Mouse (Mus musculus) neural tube, embryonic 14.5 days (tissue): ENCODE data around the gene Dlgap5. TPM values are rescaled to one million over a fixed set of nuclear protein-coding genes. Genes with fewer than 3 reads are reported as not detected.

ENCODE experiments used
- ATAC-seq: fragments of 200-750 bp; cut with Nextera tagmentation; 2 replicates; pipeline ENCODE4 v1.8.0; 2017; ENCODE audit warnings: low read depth, mild to moderate bottlenecking, moderate TSS enrichment, moderate library complexity
- H3K27ac ChIP-seq: fragments of 300-500 bp; sonication (generic); 2 replicates; pipeline ENCODE4 v1.5.1; 2014; ENCODE audit warnings: low read depth, mild to moderate bottlenecking, control low read depth, low read length, moderate library complexity, mixed read lengths
- H3K27me3 ChIP-seq: fragments of 300-500 bp; sonication (generic); 2 replicates; pipeline ENCODE4 v1.6.1; 2014; ENCODE audit warnings: low read length; ENCODE audit not compliant: control insufficient read depth, insufficient read depth
- H3K36me3 ChIP-seq: fragments of 300-500 bp; sonication (generic); 2 replicates; pipeline ENCODE4 v1.6.1; 2014; ENCODE audit warnings: low read length, mixed read lengths; ENCODE audit not compliant: control insufficient read depth, insufficient read depth
- H3K4me1 ChIP-seq: fragments of 300-500 bp; sonication (generic); 2 replicates; pipeline ENCODE4 v1.6.1; 2014; ENCODE audit warnings: low read length; ENCODE audit not compliant: control insufficient read depth, insufficient read depth
- H3K4me2 ChIP-seq: fragments of 300-500 bp; sonication (generic); 2 replicates; pipeline ENCODE4 v1.6.1; 2014; ENCODE audit warnings: mild to moderate bottlenecking, low read depth, low read length, control low read depth
- H3K4me3 ChIP-seq: fragments of 300-500 bp; sonication (generic); 2 replicates; pipeline ENCODE4 v1.5.1; 2014; ENCODE audit warnings: low read depth, low read length, control low read depth, mixed read lengths
- H3K9ac ChIP-seq: fragments of 300-500 bp; sonication (generic); replicated peaks from 2 replicates; pipeline ENCODE4 v1.6.1; 2014; ENCODE audit warnings: low read depth, mild to moderate bottlenecking, control low read depth, low read length, mixed read lengths
- H3K9me3 ChIP-seq: fragments of 300-500 bp; sonication (generic); 2 replicates; pipeline ENCODE4 v1.6.1; 2016; ENCODE audit warnings: low read length; ENCODE audit not compliant: control insufficient read depth
- WGBS: fragments of 180-500 bp; shearing (Covaris S2); extraction: QIAGEN DNeasy Blood & Tissue Kit; methylation state at CpG from one replicate; pipeline ENCODE4 v1.1.7; 2014; 5-methylcytosine and 5-hydroxymethylcytosine counted together
- polyA plus RNA-seq: library from polyadenylated mRNA; unstranded; fragments of >200 nt; fragmentation: Nextera tagmentation; extraction: Ambion mirVana; gene quantifications from 2 replicates; pipeline ENCODE4 v1.2.1, GENCODE M21; 2014

The Dlgap5 gene
- polyA plus RNA-seq, 1 experiment from 2014 or later, result 4.0 TPM

DNA sequence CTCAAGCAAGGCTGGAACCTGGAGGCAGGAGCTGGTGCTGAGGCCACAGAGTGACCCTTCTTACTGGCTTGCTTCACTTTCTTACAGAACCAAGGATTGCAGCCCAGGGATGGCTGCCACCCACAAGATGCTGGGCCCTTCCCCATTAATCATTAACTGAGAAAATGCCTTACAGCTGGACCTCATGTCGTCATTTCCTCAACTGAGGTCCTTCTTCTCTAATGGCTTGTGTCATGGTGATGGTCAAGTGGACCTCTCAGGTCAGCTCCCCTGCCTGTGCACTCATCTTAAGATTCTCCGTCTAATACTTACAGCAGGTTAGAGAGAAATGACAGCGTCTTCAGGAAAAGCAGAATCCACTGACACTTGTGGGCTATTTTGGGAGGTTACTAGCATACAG, 861 bp downstream of the Dlgap5 start:
- Histone ChIP-seq H3K9ac (no peak overlapping the region), H3K4me1 (peaks cover 4% of the 10 kb centered on the region; the same call in 1 of the 2 replicates), H3K27me3 (no peaks in the 10 kb centered on the region), H3K4me2 (peak overlapping the region; percentile 62), H3K27ac (no peak overlapping the region), H3K36me3 (no peaks in the 10 kb centered on the region), H3K9me3 (no peaks in the 10 kb centered on the region), H3K4me3 (peak overlapping the region; percentile 40)
- 33% methylated on average over 3 of the region's 3 CpGs for WGBS
- no peak for ATAC-seq

- Histone ChIP-seq H3K9ac (no peak overlapping the region), H3K4me1 (no peaks in the 10 kb centered on the region), H3K36me3 (no peaks in the 10 kb centered on the region), H3K9me3 (no peaks in the 10 kb centered on the region), H3K27ac (no peak overlapping the region), H3K27me3 (no peaks in the 10 kb centered on the region), H3K4me3 (no peak overlapping the region), H3K4me2 (no peak overlapping the region)
- no peak for ATAC-seq
- 90% methylated on average over 9 of the region's 9 CpGs for WGBS
Measured at GRCm38 (mm10) chr14:47406000-47406399, 12.2 kb downstream of the Dlgap5 start.

DNA sequence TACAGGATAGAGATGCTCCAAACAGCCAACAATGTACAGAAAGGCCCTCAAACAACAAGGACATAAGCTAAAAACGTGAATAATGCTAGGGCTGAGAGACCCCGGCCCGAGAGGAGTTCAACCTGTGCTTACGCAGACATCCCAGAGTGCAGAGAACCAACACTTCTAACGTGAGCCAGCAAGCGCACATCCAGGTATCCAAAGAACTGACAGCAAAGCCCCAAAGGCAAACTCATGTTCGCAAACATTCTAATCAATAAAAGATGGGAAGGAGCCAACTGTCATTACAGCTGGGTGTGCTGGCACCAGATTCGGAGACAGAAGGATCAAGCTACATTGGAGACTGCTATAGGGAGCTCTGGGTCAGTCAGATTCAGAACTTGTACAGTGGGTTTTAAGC, 15.5 kb downstream of the Dlgap5 start:
- WGBS, result 94% methylated on average over 8 of the region's 8 CpGs
- H3K9ac ChIP-seq, result no peak overlapping the region
- H3K27ac ChIP-seq, result no peak overlapping the region
- no peaks in the 10 kb centered on the region for H3K9me3 ChIP-seq
- H3K4me2 ChIP-seq, result no peak overlapping the region
- ATAC-seq, result no peak
- no peak overlapping the region for H3K4me3 ChIP-seq
- H3K36me3 ChIP-seq, result no peaks in the 10 kb centered on the region
- no peaks in the 10 kb centered on the region for H3K27me3 ChIP-seq
- no peaks in the 10 kb centered on the region for H3K4me1 ChIP-seq

GRCm38 (mm10) chr14:47396165-47396652, 22.0 kb downstream of the Dlgap5 start:
- H3K4me1 ChIP-seq, result no peaks in the 10 kb centered on the region
- H3K27me3 ChIP-seq, result no peaks in the 10 kb centered on the region
- 58% methylated on average over 5 of the region's 5 CpGs for WGBS
- no peak overlapping the region for H3K27ac ChIP-seq
- no peak overlapping the region for H3K9ac ChIP-seq
- H3K4me2 ChIP-seq, result no peak overlapping the region
- H3K4me3 ChIP-seq, result no peak overlapping the region
- H3K9me3 ChIP-seq, result no peaks in the 10 kb centered on the region
- ATAC-seq, result peak; percentile 85; the same call in 1 of the 2 replicates
- H3K36me3 ChIP-seq, result no peaks in the 10 kb centered on the region

GRCm38 (mm10) chr14:47395462-47396026, 22.7 kb downstream of the Dlgap5 start:
- no peak overlapping the region for H3K4me3 ChIP-seq
- H3K9ac ChIP-seq, result no peak overlapping the region
- no peaks in the 10 kb centered on the region for H3K36me3 ChIP-seq
- ATAC-seq, result peak; percentile 47; the same call in 1 of the 2 replicates
- H3K9me3 ChIP-seq, result no peaks in the 10 kb centered on the region
- H3K4me1 ChIP-seq, result no peaks in the 10 kb centered on the region
- no peak overlapping the region for H3K4me2 ChIP-seq
- WGBS, result 37% methylated on average over 15 of the region's 15 CpGs
- no peaks in the 10 kb centered on the region for H3K27me3 ChIP-seq
- H3K27ac ChIP-seq, result no peak overlapping the region

DNA sequence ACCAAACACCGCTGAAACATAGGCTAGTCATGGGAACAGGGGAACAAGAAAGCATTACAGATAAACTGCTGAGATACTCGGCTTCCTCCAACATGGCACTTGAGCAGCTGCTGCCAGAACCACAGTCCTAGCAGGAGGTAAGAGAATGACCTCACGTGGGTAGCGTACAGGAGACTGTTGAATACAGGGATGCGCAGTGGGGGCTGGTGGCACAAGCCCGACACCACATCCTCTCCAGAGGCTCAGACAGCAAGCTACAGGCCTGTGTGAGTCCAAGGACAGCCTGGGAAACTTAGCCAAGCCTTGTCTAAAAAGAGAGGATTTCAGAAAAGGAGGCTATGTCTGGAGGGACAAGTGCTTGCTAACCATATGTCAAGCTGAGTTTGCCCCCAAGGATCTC, 23.2 kb downstream of the Dlgap5 start:
- ATAC-seq, result no peak
- Histone ChIP-seq H3K27me3 (no peaks in the 10 kb centered on the region), H3K9me3 (no peaks in the 10 kb centered on the region), H3K4me3 (no peak overlapping the region), H3K27ac (no peak overlapping the region), H3K36me3 (no peaks in the 10 kb centered on the region), H3K9ac (no peak overlapping the region), H3K4me1 (no peaks in the 10 kb centered on the region), H3K4me2 (no peak overlapping the region)
- 83% methylated on average over 6 of the region's 6 CpGs for WGBS

DNA sequence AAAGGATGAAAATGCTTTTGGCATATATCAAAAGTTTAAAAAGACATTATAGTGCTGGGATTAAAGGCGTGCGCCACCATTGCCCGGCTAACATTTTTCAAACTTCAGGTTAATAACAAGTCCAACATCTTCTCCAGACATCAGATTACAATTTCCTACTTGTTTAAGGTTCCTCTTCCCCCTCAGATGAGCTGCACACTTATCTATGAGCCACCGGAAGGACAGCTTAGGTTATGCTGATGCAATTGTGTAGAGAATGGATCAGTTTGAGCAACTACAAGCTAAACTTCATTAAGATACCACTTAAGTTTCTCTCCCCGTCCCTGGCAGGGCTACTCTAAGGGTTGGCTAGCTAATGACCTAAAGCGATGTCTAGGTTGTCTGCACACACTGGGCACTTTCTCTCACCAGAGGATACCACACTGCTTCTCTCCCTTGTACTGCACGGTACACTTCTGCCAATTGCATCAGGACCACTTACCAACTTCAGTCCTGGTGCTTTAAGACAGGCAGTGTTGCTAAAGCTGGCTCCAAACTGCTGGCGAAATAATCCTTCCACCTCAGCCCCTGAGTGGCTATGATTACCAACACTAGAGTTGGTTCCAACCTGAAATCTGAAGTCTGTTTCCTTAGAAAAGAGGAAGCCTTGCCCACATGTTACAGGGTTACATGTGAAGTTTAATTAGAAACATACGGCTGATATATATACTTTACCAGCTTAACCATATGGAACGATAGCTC, 24.7 kb downstream of the Dlgap5 start:
- 97% methylated on average over 10 of the region's 10 CpGs for WGBS
- no peaks in the 10 kb centered on the region for H3K36me3 ChIP-seq
- no peak for ATAC-seq

GRCm38 (mm10) chr14:47386125-47386524, 32.1 kb downstream of the Dlgap5 start:
- Histone ChIP-seq H3K4me1 (no peaks in the 10 kb centered on the region), H3K4me2 (no peak overlapping the region), H3K9me3 (no peaks in the 10 kb centered on the region), H3K27ac (no peak overlapping the region), H3K27me3 (no peaks in the 10 kb centered on the region), H3K4me3 (no peak overlapping the region), H3K36me3 (no peaks in the 10 kb centered on the region), H3K9ac (no peak overlapping the region)
- 79% methylated on average over 11 of the region's 11 CpGs for WGBS
- ATAC-seq, result no peak

More for the DNA sequence above, 24.7 kb downstream of the Dlgap5 start:
- no peak overlapping the region for H3K4me3 ChIP-seq
- no peaks in the 10 kb centered on the region for H3K4me1 ChIP-seq
- no peak overlapping the region for H3K27ac ChIP-seq
- no peak overlapping the region for H3K9ac ChIP-seq
- no peak overlapping the region for H3K4me2 ChIP-seq
- H3K27me3 ChIP-seq, result no peaks in the 10 kb centered on the region
- no peaks in the 10 kb centered on the region for H3K9me3 ChIP-seq

GRCm38 (mm10) chr14:47384653-47385052, 33.6 kb downstream of the Dlgap5 start:
- Histone ChIP-seq H3K4me2 (no peak overlapping the region), H3K4me3 (no peak overlapping the region), H3K27me3 (no peaks in the 10 kb centered on the region), H3K36me3 (no peaks in the 10 kb centered on the region), H3K9ac (no peak overlapping the region), H3K27ac (no peak overlapping the region), H3K9me3 (no peaks in the 10 kb centered on the region), H3K4me1 (no peaks in the 10 kb centered on the region)
- no peak for ATAC-seq
- 80% methylated on average over 10 of the region's 10 CpGs for WGBS
